Mouse (Mus musculus) liver, postnatal 0 days (tissue): ENCODE measurements around the gene Nusap1.

Experiments used
- CTCF ChIP-seq: sonication (generic); IDR thresholded peaks from 2 replicates; pipeline ENCODE4 v1.5.1; 2016; ENCODE audit warnings: antibody characterized with exemption, low read depth
- EP300 ChIP-seq: IDR thresholded peaks from 2 replicates; pipeline ENCODE4 v1.6.1; 2016; ENCODE audit warnings: antibody characterized with exemption, low read depth, mild to moderate bottlenecking

DNA sequence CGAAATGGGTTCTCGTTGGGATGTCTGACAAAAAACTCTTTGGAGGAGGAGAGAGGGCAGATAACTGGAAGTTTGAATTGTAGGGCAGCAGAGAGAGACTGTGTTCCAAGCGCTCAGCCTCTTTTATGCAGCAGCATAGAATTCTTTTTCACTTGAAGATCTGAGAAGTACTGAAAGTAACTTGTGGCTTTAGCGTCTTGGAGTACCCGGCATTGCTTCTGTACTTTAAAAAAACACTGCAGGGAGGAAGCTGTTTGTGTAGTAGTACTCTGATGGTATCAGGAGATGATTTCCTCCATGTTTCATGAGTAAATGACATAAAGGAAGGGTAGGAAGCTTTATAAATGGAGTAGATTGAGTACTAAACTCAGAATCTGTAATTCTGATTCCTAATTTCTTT, 57.7 kb downstream of the Nusap1 start:
- TF ChIP-seq CTCF, result no peak
- no peak for TF ChIP-seq EP300
